Mouse (Mus musculus): ENCODE results near the gene Pnmal2. TPM values are rescaled to one million over a fixed set of nuclear protein-coding genes. Genes with fewer than 3 reads are reported as not detected.
A peak's percentile ranks its signal among the peaks of the same experiment; 100 is the strongest.

Gene Pnmal2
- polyA plus RNA-seq, 2 experiments: 13.9 to 18.8 TPM

DNA sequence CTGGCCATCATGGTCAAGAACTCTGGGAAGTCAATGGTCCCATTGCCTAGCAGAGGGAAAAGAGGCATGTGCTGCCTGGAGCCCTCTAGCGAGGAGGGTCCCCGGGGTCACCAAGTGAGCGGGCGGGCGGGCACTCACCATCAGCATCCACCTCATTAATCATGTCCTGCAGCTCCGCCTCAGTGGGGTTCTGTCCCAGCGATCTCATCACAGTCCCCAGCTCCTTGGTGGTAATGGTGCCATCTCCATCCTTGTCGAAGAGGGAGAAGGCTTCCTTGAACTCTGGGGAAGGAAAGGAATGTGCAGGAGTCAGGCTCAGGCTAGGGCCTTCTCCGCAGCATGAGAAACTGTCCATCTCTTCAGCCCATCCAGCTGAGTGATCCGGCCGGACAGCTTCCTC, 27.0 kb upstream of the Pnmal2 start:
- Histone ChIP-seq H3K27me3 (ENCODE audit: control insufficient read depth, insufficient read depth, low read length) (no peaks in the 10 kb centered on the region), H3K4me3 (replicated peaks; ENCODE audit: low read length) (no peak overlapping the region), H3K4me1 (ENCODE audit: control insufficient read depth, insufficient read depth, low read length) (peaks cover 29% of the 10 kb centered on the region), H3K4me2 (replicated peaks; ENCODE audit: low read depth, low read length, severe bottlenecking) (no peak overlapping the region), H3K9ac (ENCODE audit: low read depth, low read length, severe bottlenecking) (no peak overlapping the region), H3K27ac (replicated peaks; ENCODE audit: low read depth, low read length) (no peak overlapping the region), H3K36me3 (ENCODE audit: control insufficient read depth, insufficient read depth, low read length) (peaks cover 63% of the 10 kb centered on the region), H3K9me3 (ENCODE audit: control insufficient read depth, low read length) (no peaks in the 10 kb centered on the region)
- no peak for DNase-seq (ENCODE audit: low spot score)
- TF ChIP-seq POLR2A (IDR thresholded peaks at IDR 0.05; ENCODE audit: borderline replicate concordance, extremely low read depth, insufficient read depth, insufficient read length): no peak
- 74% methylated on average over 11 of the region's 11 CpGs for WGBS
- ATAC-seq (ENCODE audit: low FRiP score, low read depth): no peak

DNA sequence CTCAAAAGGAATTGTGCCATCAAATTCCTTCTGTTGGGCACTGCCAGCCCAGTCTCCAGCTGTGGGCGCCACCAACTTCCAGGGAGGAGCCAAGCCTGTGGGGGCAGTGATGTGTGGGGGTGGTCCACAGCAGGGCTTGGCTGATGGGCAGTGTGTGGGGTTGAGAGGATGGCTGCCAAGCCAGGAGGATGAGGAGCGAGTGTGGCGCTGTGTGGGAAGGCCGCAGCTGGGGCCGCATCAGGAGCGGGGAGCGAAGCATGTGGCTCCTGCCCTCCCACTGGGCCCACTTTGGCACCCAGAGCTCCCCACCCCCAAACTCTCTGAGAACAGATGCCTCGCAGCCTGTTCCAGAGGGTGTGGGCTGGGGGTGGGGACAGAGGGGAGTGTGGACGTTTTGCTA, 26.5 kb upstream of the Pnmal2 start:
- no peaks in the 10 kb centered on the region for H3K27me3 ChIP-seq (ENCODE audit: control insufficient read depth, insufficient read depth, low read length)
- ATAC-seq (ENCODE audit: low FRiP score, low read depth) (no peak), DNase-seq (ENCODE audit: low spot score) (no peak)
- H3K4me2 ChIP-seq (replicated peaks; ENCODE audit: low read depth, low read length, severe bottlenecking): no peak overlapping the region
- no peak overlapping the region for H3K9ac ChIP-seq (ENCODE audit: low read depth, low read length, severe bottlenecking)
- peaks cover 32% of the 10 kb centered on the region for H3K4me1 ChIP-seq (ENCODE audit: control insufficient read depth, insufficient read depth, low read length)
- H3K9me3 ChIP-seq (ENCODE audit: control insufficient read depth, low read length): no peaks in the 10 kb centered on the region
- TF ChIP-seq POLR2A (IDR thresholded peaks at IDR 0.05; ENCODE audit: borderline replicate concordance, extremely low read depth, insufficient read depth, insufficient read length): no peak
- H3K27ac ChIP-seq (replicated peaks; ENCODE audit: low read depth, low read length): no peak overlapping the region
- H3K4me3 ChIP-seq (replicated peaks; ENCODE audit: low read length): no peak overlapping the region
- H3K36me3 ChIP-seq (ENCODE audit: control insufficient read depth, insufficient read depth, low read length): peaks cover 63% of the 10 kb centered on the region
- WGBS: 75% methylated on average over 9 of the region's 9 CpGs

DNA sequence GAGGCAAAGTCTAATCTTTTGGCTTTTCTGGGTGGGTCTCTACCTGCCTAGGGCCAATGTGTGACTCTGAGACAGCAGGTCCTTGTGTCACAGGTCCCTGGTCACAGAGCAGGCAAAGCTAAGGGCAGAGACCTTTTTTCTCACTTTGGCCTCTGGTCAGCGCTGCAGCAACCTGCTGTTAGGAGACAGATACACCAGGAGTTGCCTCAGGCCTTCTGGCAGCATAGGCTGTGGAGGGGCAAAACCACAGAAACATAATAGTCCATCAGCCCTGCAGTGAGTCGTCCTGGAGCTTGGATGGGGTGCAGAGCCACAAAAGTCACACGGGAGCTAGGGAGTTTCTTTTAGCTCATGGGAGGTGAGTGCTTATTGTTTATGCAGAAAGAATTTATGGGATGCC, 25.8 kb upstream of the Pnmal2 start:
- Histone ChIP-seq H3K27ac (replicated peaks; ENCODE audit: low read depth, low read length) (no peak overlapping the region), H3K9me3 (ENCODE audit: control insufficient read depth, low read length) (no peaks in the 10 kb centered on the region), H3K4me3 (replicated peaks; ENCODE audit: low read length) (no peak overlapping the region), H3K9ac (ENCODE audit: low read depth, low read length, severe bottlenecking) (no peak overlapping the region), H3K27me3 (ENCODE audit: control insufficient read depth, insufficient read depth, low read length) (no peaks in the 10 kb centered on the region), H3K36me3 (ENCODE audit: control insufficient read depth, insufficient read depth, low read length) (peaks cover 63% of the 10 kb centered on the region), H3K4me1 (ENCODE audit: control insufficient read depth, insufficient read depth, low read length) (peaks cover 32% of the 10 kb centered on the region), H3K4me2 (replicated peaks; ENCODE audit: low read depth, low read length, severe bottlenecking) (no peak overlapping the region)
- ATAC-seq (ENCODE audit: low FRiP score, low read depth) (no peak), DNase-seq (ENCODE audit: low spot score) (no peak)
- WGBS: 72% methylated on average over 3 of the region's 3 CpGs
- no peak for TF ChIP-seq POLR2A (IDR thresholded peaks at IDR 0.05; ENCODE audit: borderline replicate concordance, extremely low read depth, insufficient read depth, insufficient read length)

DNA sequence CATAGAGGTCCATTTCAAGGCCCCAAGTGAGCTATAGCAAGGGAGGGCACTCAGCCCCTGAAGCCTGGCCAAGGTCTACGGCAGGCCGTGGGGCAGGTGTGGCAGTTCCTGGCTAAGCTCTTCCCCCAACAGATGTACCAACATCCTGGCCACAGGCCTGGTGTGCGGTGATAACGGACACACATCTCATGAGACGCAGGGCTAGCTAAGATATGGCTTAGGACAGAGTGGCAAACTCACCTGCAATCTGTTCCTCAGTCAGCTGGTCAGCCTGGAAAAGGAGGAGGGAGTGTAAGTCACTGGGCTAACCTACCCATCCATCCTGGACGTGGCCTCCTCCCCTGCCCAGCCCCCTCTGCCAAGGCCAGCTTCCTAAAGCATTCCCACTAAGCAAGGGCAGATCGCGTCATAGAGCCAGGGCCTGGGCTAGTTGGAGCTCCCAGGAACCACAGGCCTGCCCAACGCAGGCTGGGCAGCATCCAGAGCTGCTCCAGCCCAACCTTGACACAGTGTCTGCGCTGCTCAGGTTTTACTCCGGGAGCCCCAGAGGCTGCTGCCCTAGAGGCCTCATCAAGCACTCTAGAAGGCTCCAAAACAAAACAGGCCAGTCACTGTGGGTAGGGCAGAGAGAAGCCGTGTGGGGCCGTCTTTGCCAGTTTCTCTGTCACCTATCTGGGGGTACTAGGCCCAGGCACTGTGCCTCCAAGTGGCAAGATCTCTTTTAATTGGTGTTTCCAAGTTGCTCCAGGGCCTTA, 24.9 kb upstream of the Pnmal2 start:
- Histone ChIP-seq H3K9ac (ENCODE audit: low read depth, low read length, severe bottlenecking) (peak overlapping the region; percentile 38; the same call in 1 of the 2 replicates), H3K4me2 (replicated peaks; ENCODE audit: low read depth, low read length, severe bottlenecking) (no peak overlapping the region), H3K4me1 (ENCODE audit: control insufficient read depth, insufficient read depth, low read length) (peaks cover 32% of the 10 kb centered on the region), H3K27ac (replicated peaks; ENCODE audit: low read depth, low read length) (0 out of 2 replicates have a peak overlapping the region, but pooled peaks have one; percentile 5), H3K36me3 (ENCODE audit: control insufficient read depth, insufficient read depth, low read length) (peaks cover 56% of the 10 kb centered on the region), H3K27me3 (ENCODE audit: control insufficient read depth, insufficient read depth, low read length) (no peaks in the 10 kb centered on the region), H3K4me3 (replicated peaks; ENCODE audit: low read length) (no peak overlapping the region), H3K9me3 (ENCODE audit: control insufficient read depth, low read length) (no peaks in the 10 kb centered on the region)
- no peak for ATAC-seq (ENCODE audit: low FRiP score, low read depth)
- no peak for TF ChIP-seq POLR2A (IDR thresholded peaks at IDR 0.05; ENCODE audit: borderline replicate concordance, extremely low read depth, insufficient read depth, insufficient read length)
- WGBS: 77% methylated on average over 13 of the region's 13 CpGs
- DNase-seq (ENCODE audit: low spot score): no peak

DNA sequence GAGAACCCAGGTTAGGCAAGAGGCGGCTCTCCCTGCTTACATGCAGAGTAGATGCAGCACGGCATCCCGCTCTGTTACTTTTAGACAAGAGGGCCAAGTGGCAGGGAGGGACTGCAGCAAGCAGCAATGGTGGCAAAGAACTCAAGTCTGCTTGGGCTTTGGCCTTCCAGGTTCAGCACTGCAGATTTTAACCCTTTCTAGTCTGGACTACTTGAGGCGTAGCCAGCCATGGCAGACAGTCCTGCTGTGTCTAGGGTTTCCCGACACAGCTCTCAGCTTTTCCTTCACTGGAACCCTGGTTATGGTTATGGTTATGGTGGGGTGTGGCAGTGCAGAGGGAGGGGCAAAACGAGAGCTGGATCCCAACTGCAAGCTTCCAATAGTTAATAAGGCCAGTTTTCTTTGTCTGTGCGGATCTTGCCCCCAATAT, 24.3 kb upstream of the Pnmal2 start:
- H3K27me3 ChIP-seq (ENCODE audit: control insufficient read depth, insufficient read depth, low read length): no peaks in the 10 kb centered on the region
- H3K4me3 ChIP-seq (replicated peaks; ENCODE audit: low read length): no peak overlapping the region
- DNase-seq (ENCODE audit: low spot score) (no peak), ATAC-seq (ENCODE audit: low FRiP score, low read depth) (no peak)
- H3K27ac ChIP-seq (replicated peaks; ENCODE audit: low read depth, low read length): no peak overlapping the region
- peaks cover 50% of the 10 kb centered on the region for H3K36me3 ChIP-seq (ENCODE audit: control insufficient read depth, insufficient read depth, low read length)
- H3K4me1 ChIP-seq (ENCODE audit: control insufficient read depth, insufficient read depth, low read length): peaks cover 32% of the 10 kb centered on the region
- H3K9ac ChIP-seq (ENCODE audit: low read depth, low read length, severe bottlenecking): peak overlapping the region; percentile 38; the same call in 1 of the 2 replicates
- no peak for TF ChIP-seq POLR2A (IDR thresholded peaks at IDR 0.05; ENCODE audit: borderline replicate concordance, extremely low read depth, insufficient read depth, insufficient read length)
- no peak overlapping the region for H3K4me2 ChIP-seq (replicated peaks; ENCODE audit: low read depth, low read length, severe bottlenecking)
- WGBS: 80% methylated on average over 7 of the region's 7 CpGs
- no peaks in the 10 kb centered on the region for H3K9me3 ChIP-seq (ENCODE audit: control insufficient read depth, low read length)

Data from limb, embryonic 14.5 days (tissue).